Mouse (Mus musculus) left cerebral cortex, postnatal 10 days (tissue): ENCODE data around the gene Uba1. TPM values are rescaled to one million over a fixed set of nuclear protein-coding genes. Genes with fewer than 3 reads are reported as not detected.
"Not testable (repeated sequence)": the region's sequence is repeated elsewhere in the genome, so short reads cannot be mapped to it uniquely, and the experiment has no call there.

Source experiments
- DNase-seq, 2 experiments: peaks; one replicate each; pipeline ENCODE4 v3.0.0; 2021 to 2022; ENCODE audit warnings: low spot score in 2 of 2, mixed read lengths in 1 of 2; ENCODE audit errors: extremely low spot score in 1 of 2
- intact Hi-C: fragments of 180-260 bp; cut with DNase I; formaldehyde crosslinking; loops from one replicate; pipeline ENCODE4 v1.15.1; 2025
- total RNA-seq, 2 experiments: library from RNA; stranded (reverse); gene quantifications; 2 replicates each; pipeline ENCODE4 v1.2.3; 2021

Uba1 gene
- total RNA-seq, 2 experiments from 2014 or later = 441 to 479 TPM

DNA sequence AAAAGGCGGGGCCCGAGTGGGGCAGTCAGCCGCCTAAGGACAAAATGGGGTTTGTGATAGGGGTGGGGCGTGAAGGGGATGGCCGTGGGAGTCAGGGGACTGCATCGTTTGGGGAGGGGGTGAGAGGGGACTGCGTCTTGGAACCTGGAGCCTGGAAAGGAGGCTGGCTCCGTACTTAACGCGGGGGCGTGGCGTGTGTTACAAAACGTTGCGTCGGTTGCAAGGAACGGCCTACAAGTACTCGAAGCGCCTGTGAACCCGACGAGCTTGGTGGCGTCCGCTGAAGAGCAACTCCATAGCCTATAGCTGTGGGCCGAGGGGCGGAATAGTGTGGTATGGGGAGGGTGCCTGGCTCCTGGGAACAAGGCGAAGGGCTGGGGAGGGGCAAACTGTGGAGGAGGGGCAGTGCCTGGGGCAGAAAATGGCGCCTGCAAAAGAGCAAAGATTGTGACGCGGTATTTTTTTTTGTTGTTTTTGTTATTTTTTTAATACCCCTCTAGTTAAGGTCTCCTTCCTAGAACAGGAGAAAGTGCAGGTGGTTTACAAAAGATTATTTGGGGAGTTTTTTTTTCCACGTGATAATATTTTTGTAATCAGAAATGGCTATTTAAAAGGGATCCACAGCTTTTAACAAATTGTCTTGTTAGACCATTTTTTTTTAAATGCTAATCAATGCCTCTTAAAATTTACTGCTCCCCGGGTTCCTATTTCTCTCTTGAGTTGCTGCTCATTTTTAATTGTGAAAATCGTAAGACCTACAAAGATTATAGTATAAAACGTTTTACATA, 46.4 kb downstream of the Uba1 start:
- DNase-seq = peak; percentile 69 to 88
- intact Hi-C loops = no loop called here

DNA sequence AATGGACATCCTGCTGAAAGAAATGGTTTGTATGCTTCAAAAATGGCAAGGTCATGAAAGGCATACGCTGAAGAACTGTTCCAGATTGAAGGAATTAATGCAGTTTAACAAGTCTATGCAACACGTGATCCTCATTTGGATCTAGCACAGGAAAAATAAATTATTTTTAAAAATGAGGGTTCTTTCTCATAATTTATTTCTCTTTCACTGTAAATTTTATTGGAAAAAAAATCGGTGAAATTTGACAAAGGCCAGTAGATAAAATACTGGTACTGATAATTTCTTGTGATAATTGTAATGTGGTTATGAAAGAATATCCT, 46.9 kb downstream of the Uba1 start:
- intact Hi-C loops = no loop called here
- no peak for DNase-seq

DNA sequence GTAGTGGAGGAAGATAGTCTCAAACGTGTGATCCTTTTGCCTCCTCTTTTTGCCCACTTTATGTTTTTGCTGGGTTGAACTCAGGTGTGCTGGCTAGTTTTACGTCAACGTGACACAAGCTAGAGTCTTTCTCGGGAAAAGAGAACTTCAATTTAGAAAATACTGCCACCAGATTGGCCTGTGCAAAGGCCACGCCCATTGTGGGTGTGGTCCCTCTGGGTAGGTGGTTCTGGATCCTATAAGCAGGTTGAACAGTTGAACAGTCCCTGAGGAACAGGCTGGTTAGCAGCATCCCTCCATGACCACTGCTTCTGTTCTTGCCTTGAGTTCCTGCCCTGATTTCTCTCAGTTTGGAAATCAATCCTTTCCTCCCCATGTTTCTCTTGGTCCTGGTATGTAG, 70.6 kb downstream of the Uba1 start:
- no peak for DNase-seq
- intact Hi-C loops = no loop called here

DNA sequence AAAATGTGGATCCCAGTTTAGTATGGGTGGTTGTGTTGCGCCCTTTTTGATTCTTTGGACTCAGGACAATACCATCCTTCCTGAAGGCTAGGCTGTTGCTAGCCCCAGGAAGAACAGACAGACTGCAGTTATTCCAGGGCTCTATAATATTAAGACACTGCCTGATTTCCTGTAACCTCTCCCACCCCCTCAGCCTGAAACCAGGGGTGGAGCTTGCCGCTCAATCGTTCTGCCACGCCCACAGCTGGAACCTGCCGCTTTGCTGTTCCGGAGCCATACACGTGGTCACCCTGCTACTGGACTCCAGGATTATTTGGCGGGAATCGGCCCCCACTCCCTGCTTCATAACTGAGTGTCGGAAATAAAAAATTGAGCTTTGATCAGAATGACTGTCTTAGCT, 71.9 kb downstream of the Uba1 start:
- intact Hi-C loops, DNase-seq: not testable (repeated sequence)

Other genes with a start within 250 kb of the Uba1 start
- gene Jade3, start 232.6 kb upstream of the Uba1 start, total RNA-seq = 1 to 10 TPM; 7.3 to 8.1 TPM
- under 1 TPM; 0.22 to 0.49 TPM for gene Rgn, start 108.5 kb upstream of the Uba1 start, total RNA-seq
- 10 to 100 TPM; 32.6 to 34.4 TPM for gene Rbm10, start 40.8 kb upstream of the Uba1 start, total RNA-seq
- 100 to 1,000 TPM; 151 to 160 TPM for gene Ndufb11, start 40.7 kb upstream of the Uba1 start, total RNA-seq
- gene Cdk16, start 29.6 kb downstream of the Uba1 start, total RNA-seq = 100 to 1,000 TPM; 298 to 304 TPM
- gene Usp11, start 45.6 kb downstream of the Uba1 start, total RNA-seq = 10 to 100 TPM; 78.0 to 80.0 TPM
- 100 to 1,000 TPM; 210 to 211 TPM for gene Araf, start 139.5 kb downstream of the Uba1 start, total RNA-seq
- gene Timp1, start 211.8 kb downstream of the Uba1 start, total RNA-seq = 1 to 10 TPM; 1.1 to 1.3 TPM